Mouse (Mus musculus) macrophage (primary cell): ENCODE results near the gene Trpm5. TPM values are rescaled to one million over a fixed set of nuclear protein-coding genes. Genes with fewer than 3 reads are reported as not detected.

ENCODE experiments used
- H3K27ac ChIP-seq: fragments of 350-480 bp; formaldehyde crosslinking; 2 replicates; pipeline ENCODE4 v1.9.0; 2021
- H3K36me3 ChIP-seq: fragments of 350-480 bp; formaldehyde crosslinking; 2 replicates; pipeline ENCODE4 v1.9.0; 2021; ENCODE audit errors: inconsistent target
- H3K4me3 ChIP-seq: fragments of 350-480 bp; formaldehyde crosslinking; 2 replicates; pipeline ENCODE4 v1.9.0; 2021; ENCODE audit errors: inconsistent target
- H3K79me2 ChIP-seq: fragments of 350-480 bp; formaldehyde crosslinking; 2 replicates; pipeline ENCODE4 v1.9.0; 2021; ENCODE audit errors: inconsistent target
- WGBS: methylation state at CpG from one replicate; pipeline ENCODE4 v1.1.7; 2026; ENCODE audit warnings: inconsistent platforms; ENCODE audit not compliant: missing documents; 5-methylcytosine and 5-hydroxymethylcytosine counted together
- polyA plus RNA-seq: library from polyadenylated mRNA; stranded (reverse); fragments of 250-400 nt; gene quantifications from 3 replicates; pipeline ENCODE4 v1.2.4, GENCODE M21; 2018; ENCODE audit warnings: inconsistent platforms

The Trpm5 gene
- polyA plus RNA-seq, 1 experiment from 2014 or later: not detected

DNA sequence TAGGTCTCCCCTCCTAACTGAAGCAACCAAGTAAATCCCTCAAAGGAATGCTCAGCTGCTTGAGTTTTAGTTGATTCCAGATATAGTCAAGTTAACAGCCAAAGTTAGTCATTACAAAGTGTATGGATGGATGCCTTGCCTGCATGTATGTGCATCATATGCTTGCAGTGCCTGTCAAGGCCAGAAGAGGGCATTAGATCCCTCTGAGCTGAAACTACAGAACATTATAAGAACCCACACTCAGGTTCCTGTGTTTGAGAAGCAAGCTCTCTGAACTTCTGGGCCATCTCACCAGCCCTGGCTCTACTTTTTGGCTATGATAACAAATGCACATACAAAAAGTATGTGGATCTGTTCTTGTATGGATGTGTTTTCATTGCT lies 49.6 kb downstream of the Trpm5 start:
- Histone ChIP-seq H3K79me2 (no peaks in the 10 kb centered on the region), H3K4me3 (no peak overlapping the region), H3K27ac (no peak overlapping the region), H3K36me3 (no peaks in the 10 kb centered on the region)

DNA sequence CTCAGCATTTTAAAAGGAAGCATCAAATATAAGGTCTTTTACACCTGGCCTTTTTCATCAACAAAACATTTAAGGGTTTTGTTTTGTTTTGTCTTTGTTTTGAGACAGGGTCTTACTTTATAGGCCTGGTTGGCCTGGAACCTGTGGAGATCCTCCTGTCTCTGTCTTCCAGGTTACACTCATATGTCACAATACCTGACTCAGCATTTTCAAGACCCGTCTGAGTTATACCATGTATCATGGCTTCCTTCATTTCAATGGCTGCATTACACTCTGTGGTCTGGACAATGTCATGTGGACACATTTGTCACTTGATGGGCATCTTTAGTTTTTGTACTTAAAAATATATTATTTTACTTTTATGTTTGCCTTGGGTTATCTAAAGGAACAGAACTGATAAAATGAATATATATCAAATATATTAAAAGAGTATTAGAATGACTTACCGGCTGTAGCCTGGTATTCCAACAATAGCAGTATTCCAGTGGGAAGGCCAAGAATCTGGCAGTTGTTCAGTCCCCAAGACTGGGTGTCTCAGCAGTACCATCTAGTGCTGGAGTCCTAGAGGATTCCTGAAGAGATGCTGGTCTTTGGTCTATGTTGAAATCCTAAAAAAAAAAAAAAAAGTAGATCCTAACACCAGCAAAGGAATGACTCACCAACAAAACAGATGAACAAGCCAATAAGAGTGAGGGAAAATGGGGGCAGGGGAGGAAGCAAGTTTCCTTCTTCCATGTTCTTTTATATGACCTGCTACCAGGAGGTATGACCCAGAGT lies 50.2 kb downstream of the Trpm5 start:
- whole genome bisulfite sequencing: 79% methylated on average over 2 of the region's 2 CpGs
- Histone ChIP-seq H3K4me3 (no peak overlapping the region), H3K27ac (no peak overlapping the region), H3K36me3 (no peaks in the 10 kb centered on the region), H3K79me2 (no peaks in the 10 kb centered on the region)

DNA sequence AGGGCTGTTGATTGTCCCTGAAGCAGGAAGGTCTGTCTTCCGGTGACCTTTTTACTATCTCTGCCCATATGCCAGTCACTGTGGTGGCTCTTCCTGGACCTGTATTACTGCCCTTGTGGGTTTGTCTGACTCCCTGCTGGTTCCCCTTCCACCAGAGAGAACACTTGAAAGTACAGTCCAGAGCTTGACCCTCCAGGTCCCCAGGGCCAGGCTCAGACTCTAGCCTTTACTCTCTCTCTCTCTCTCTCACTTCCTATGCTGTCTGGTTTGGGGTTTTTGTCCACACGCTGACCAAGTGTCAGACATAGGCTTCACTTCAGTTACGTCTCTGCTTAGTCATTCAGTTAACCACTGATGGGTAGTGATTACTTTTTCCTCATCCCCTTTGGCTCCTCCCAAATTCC lies 51.5 kb downstream of the Trpm5 start:
- WGBS: 31% methylated on average over 3 of the region's 3 CpGs
- no peaks in the 10 kb centered on the region for H3K79me2 ChIP-seq
- peak overlapping the region; percentile 52 for H3K27ac ChIP-seq
- H3K4me3 ChIP-seq: no peak overlapping the region
- H3K36me3 ChIP-seq: no peaks in the 10 kb centered on the region

DNA sequence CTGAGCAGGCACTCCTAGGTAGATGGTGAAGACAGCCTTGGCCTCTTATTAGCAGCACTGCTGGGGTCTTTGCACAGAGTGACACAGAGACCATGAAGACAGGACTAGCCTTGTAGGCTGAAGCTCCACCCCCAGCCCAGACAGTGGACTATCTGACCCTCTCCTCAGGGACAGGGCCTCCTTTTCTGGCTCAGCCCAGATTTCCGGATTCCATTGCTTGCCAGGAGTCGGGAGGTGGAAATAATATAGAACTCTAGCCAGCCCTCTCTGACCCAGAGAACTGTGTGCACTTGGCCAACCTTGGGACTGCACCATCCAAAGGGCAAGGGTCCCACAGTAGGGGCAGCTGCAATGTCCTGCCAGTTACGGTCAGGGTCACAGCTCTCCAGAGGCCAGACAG lies 52.4 kb downstream of the Trpm5 start:
- peak overlapping the region; percentile 52 for H3K27ac ChIP-seq
- no peaks in the 10 kb centered on the region for H3K36me3 ChIP-seq
- H3K79me2 ChIP-seq: no peaks in the 10 kb centered on the region
- WGBS: 96% methylated on average over 3 of the region's 3 CpGs
- no peak overlapping the region for H3K4me3 ChIP-seq

DNA sequence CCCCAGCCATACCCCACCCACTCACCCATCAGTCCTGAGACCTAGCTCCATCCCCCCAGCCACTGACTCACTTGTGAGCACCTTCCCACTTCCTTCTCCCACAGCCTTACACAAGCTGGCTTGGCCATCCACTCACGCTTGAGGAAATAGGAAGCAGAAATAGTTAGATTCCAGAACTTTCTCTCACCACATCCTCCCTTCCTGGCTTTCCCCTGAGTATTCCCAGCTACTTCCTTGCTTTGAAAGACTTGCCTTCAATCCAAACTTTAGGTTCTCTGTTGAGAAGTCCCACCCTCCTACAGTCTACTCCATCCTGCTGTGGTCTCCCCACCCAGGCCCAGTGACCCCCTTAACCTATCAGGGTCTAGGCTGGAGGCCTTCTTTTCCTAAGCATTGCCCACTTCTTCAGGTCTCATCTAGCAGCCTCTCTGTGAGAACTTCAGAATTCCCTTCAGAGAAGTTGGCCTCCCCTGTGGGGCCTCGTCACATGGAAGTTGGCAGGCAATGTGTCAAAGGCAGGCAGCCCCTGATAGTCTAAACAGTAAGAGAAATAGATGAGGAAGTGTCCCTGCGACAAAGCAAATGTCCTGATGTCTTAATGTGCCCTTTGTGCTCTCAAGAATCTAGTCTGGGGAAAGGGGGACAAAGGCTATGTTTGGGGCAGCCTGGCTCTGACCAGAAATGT lies 53.2 kb downstream of the Trpm5 start:
- Histone ChIP-seq H3K79me2 (no peaks in the 10 kb centered on the region), H3K27ac (no peak overlapping the region), H3K36me3 (no peaks in the 10 kb centered on the region), H3K4me3 (no peak overlapping the region)
- 52% methylated on average over 3 of the region's 3 CpGs for WGBS

DNA sequence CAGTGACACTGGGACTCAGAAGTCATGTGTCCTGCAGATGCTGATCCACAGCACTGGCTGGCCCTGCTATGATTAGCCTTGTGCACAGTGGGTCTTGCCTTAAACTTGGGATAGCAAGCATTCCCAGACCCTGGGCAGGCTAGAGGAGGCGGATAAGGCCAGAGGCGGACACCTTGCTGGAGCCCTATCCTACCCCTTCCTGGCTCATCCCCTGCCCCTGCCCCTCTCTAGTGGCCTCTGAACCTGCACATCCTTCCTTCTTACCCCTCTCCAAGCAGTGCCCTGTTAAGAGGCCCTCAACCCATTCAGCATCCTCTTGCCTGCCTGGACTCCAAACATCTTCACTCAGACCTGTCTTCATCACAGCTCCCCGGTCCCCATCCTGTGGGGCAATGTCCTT lies 53.9 kb downstream of the Trpm5 start:
- WGBS: 98% methylated on average over 3 of the region's 3 CpGs
- no peaks in the 10 kb centered on the region for H3K79me2 ChIP-seq
- no peaks in the 10 kb centered on the region for H3K36me3 ChIP-seq
- no peak overlapping the region for H3K4me3 ChIP-seq
- H3K27ac ChIP-seq: no peak overlapping the region

DNA sequence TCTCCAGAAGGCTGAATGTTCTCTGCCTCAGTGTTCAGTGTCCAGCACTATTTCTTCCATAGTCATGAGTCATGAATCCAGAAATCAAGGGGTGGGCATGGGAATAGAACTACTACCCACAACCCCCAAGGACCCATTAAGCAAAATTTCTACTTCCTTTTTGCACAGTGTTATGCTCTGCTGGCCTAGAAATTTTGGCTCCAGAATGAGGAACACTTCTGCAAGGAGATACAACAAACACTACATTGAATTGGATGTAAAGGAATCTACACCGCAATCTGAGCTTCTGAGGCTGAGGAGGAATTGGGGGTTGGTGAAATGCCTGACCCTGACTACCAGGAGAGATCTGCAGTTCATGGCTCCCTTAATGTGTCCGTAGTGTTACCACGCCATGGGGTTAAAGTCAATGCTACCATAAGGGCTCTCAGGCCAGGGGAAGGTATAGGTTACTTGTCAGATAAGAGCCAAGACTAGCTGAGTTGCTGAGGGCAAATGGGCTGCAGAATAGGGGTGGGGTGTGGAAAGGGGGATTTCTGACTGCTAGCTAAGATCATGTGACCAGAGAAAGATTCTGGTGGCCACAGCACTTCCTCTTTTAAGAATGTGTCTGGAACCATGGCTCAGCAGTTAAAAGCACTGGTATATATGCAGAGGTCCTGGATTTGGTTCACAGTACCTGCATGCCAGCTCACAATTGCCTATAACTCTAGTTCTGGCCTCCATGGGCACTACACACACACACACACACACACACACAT lies 56.1 kb downstream of the Trpm5 start:
- Histone ChIP-seq H3K79me2 (no peaks in the 10 kb centered on the region), H3K27ac (peak overlapping the region; percentile 95), H3K36me3 (no peaks in the 10 kb centered on the region), H3K4me3 (no peak overlapping the region)
- WGBS: 25% methylated on average over 3 of the region's 3 CpGs

DNA sequence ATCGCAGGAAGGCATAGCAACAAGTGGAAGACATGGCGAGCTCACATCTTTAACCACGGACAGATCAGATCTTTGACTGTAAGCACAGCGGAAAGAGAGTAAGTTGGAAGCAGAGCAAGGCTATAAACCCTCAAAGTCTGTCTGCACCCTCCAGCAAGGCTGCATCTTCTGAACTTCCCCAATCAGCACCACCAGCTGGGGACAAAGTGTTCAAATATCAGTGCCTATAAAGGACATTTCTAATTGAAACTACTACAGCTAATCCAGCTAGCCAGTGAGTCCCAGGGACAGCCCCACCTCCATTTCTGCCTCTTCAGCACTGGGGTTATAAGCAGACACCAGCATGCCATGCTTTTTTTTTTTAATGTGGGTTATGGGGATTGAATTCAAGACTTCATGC lies 57.1 kb downstream of the Trpm5 start:
- Histone ChIP-seq H3K36me3 (no peaks in the 10 kb centered on the region), H3K4me3 (no peak overlapping the region), H3K79me2 (no peaks in the 10 kb centered on the region), H3K27ac (peak overlapping the region; percentile 95)
- WGBS: 80% methylated on average over 4 of the region's 4 CpGs

DNA sequence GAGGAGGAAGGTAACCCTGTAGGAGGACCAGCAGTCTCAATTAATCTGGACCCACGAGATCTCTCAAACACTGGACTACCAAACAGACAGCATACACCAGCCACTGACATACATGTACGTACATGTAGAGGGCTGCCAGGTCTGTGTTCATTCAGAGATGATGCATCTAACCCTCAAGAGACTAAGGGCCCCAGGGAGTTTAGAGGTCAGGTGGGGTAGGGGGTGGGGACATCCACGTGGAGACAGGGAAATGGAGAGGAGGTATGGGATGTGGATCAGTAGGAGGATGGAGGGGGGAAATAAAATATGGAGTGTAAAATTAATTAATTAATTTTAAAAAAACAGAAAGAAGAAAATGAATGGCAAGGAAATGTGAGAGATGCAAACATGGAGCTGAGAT lies 57.7 kb downstream of the Trpm5 start:
- H3K4me3 ChIP-seq: no peak overlapping the region
- WGBS: 84% methylated on average over 3 of the region's 3 CpGs

DNA sequence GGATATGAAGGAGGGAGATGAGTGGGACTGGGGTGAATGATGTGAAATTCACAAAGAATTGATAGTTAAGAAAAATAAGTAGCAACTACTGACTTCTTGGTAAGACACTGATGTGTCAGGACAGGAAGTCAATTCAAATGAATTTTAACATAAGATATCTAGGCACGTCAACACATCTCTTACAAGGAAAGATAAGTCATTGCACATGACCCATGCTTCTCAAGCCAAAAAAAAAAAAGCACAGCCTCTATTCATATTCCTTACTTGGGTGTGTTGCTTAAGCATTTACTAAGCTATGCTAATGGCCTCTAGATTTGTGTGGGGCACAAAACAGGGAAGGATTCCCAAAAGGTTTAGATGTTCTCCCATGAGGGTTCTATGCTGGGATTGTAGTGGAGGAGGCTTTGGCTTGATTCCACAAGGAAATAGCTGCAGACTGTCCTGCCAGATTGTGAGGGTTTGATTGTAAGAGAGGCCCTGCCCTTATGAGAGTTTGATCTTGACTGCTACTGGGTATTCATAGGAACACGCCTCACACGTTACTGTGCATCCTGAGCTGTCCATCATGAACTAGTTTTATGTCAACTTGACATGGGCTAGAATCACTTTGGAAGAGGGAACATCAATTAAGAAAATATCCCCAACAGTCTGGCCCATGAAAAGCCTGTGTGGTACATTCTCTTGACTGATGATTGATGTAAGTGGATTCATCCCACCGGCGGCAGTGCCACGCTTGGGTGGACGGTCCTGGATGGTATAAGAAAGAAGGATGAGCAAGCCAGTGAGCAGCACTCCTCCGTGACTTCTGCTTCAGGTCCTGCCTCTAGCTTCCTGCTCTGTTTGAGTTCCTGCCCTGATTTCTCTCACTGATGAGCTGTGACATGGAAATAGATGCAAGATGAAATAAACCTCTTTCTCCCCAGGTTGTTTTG lies 59.7 kb downstream of the Trpm5 start:
- H3K4me3 ChIP-seq: no peak overlapping the region
- H3K36me3 ChIP-seq: no peaks in the 10 kb centered on the region
- WGBS: 96% methylated on average over 8 of the region's 8 CpGs
- no peak overlapping the region for H3K27ac ChIP-seq
- H3K79me2 ChIP-seq: no peaks in the 10 kb centered on the region

More for the DNA sequence above, 57.7 kb downstream of the Trpm5 start:
- no peaks in the 10 kb centered on the region for H3K36me3 ChIP-seq
- H3K27ac ChIP-seq: no peak overlapping the region
- H3K79me2 ChIP-seq: no peaks in the 10 kb centered on the region

DNA sequence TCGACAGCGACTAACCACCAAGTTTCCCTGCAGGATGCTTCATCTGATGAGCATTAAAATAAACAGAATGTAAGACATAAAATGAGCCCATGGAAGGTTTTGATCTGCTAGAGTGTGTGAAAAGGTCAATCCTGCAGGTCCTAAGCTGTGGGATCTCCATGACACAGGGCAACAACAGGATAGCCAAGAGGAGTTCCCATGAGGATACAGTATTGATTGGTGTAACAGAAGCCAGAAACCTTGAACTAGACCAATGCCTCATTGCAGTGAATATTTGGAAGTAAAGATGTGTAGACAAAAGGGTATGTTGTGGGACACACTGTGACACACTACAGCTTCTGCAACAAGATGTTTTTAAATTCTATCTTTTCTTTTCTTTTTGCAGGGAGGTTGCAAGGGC lies 60.3 kb downstream of the Trpm5 start:
- Histone ChIP-seq H3K4me3 (no peak overlapping the region), H3K27ac (no peak overlapping the region), H3K79me2 (no peaks in the 10 kb centered on the region), H3K36me3 (no peaks in the 10 kb centered on the region)
- 100% methylated on average over 2 of the region's 2 CpGs for whole genome bisulfite sequencing

DNA sequence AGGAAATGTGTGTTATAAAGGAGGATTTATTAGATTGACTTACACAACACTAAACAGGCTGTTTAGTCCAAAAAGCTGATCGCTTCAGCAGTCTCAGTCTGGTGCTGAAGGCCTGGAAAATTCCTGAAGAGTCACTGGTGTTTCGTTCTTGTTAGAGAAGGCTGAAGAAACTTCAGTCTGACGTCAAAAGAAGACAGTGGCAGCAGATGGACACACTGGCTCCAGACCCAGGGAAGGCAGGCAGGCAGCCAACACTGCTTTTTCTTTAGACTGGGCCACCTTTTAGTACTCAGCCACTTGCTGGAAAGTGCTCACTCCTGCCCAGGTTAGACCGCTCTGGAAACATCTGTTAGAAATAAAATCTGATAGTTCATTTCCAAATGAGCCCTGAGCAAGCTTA lies 60.9 kb downstream of the Trpm5 start:
- H3K36me3 ChIP-seq: no peaks in the 10 kb centered on the region
- 98% methylated on average over 4 of the region's 4 CpGs for WGBS

DNA sequence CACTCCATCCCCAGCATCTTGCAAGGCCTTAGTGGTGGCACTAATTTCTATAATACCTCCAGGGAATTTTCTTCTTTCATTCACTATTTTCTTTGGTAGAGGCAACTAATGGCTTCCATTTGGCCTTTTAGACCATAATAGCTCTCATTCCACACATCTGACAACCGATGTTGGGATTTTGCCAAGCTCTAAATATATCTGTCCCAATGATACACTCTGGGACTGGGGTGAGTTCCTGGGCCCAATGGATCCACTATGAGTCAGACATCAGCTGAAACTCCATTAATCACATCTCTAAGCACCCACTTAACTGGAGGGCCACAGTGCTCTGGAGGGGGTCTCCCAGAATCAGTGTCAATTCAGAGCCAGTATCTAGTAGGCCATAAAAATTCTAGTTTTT lies 62.6 kb downstream of the Trpm5 start:
- H3K4me3 ChIP-seq: no peak overlapping the region
- H3K79me2 ChIP-seq: no peaks in the 10 kb centered on the region
- H3K36me3 ChIP-seq: no peaks in the 10 kb centered on the region
- WGBS: 93% methylated on average over 1 of the region's 1 CpGs
- H3K27ac ChIP-seq: no peak overlapping the region

More for the DNA sequence above, 60.9 kb downstream of the Trpm5 start:
- Histone ChIP-seq H3K4me3 (no peak overlapping the region), H3K27ac (no peak overlapping the region), H3K79me2 (no peaks in the 10 kb centered on the region)

DNA sequence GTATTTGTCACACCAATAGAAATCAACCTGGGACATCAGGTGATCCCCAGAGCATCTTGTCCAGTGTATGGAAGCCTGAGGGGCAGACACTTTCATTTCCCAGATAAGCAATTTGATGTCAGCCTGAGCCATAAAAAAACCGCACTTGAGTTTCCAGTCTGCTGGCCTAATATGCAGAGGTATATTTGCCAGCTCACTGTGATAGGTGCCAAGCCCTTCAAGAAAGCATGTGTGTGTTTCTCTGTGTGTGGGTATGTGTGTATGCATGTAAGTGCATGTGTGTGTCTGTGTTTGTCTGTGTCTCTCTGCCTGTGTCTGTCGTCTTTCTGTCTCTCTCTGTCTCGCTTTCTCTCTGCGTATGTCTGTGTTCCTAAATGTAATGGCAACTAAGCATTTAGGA lies 67.2 kb downstream of the Trpm5 start:
- H3K27ac ChIP-seq: no peak overlapping the region
- no peaks in the 10 kb centered on the region for H3K36me3 ChIP-seq
- H3K4me3 ChIP-seq: no peak overlapping the region
- WGBS: 98% methylated on average over 4 of the region's 4 CpGs
- no peaks in the 10 kb centered on the region for H3K79me2 ChIP-seq
